Mouse (Mus musculus): ENCODE measurements at regions not wholly inside any gene's neighbourhood (a gene's known extent, or its start where the extent isn't known, plus 50 kb on each side); places are given as distances from the start of the nearest gene placed in this dataset.

DNA sequence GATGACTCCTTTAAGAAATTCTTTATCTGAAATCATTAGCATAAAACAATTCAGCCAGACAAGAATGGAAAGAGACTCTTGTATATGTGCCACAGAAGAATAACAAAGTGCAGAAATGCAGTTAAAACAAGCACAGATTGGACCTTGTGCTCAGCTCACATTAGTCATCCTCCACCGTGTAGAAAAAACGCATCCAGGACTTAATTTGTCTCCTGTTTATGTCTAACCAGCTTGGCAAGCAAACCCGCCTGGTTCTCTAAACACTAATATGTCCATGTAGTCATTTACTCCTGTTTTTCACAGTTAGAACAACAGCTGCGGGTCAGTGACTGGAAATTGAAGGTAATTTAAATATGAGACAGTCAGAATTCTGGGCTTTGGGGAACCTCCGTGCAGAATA lies 268.7 kb downstream of the Efnb2 start:
- no peaks in the 10 kb centered on the region for H3K27me3 ChIP-seq (ENCODE audit: control insufficient read depth, insufficient read depth, low read length)
- H3K4me2 ChIP-seq (replicated peaks; ENCODE audit: low read depth, low read length): no peak overlapping the region
- no peaks in the 10 kb centered on the region for H3K36me3 ChIP-seq (ENCODE audit: control insufficient read depth, insufficient read depth, low read length)
- no peaks in the 10 kb centered on the region for H3K9me3 ChIP-seq (ENCODE audit: control insufficient read depth, low read length)
- ATAC-seq (ENCODE audit: low FRiP score, low TSS enrichment): no peak
- WGBS: 56% methylated on average over 5 of the region's 5 CpGs
- H3K4me1 ChIP-seq (ENCODE audit: control insufficient read depth, insufficient read depth, low read length): no peaks in the 10 kb centered on the region
- H3K27ac ChIP-seq (ENCODE audit: low read depth, low read length): no peak overlapping the region
- H3K4me3 ChIP-seq (ENCODE audit: low read length): no peak overlapping the region
- H3K9ac ChIP-seq (ENCODE audit: low read depth, low read length): no peak overlapping the region

DNA sequence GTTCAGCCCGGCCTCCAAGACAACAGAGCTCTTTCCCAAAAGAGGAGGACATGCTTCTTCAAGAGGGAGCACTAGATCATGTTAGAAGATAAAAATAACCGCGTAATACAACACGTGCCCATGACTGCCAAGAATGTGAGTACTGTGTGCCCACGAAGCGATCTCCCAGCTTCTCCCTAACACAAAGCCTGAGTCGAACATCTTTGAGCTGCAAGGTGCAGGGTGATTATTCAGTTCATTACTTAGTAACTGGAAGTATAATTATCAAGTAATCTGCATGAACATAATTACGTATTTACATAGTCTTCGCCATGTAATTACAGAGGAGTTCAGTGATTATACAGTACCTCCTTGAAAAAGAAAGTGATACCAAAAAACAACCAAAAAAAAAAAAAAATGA lies 269.7 kb downstream of the Efnb2 start:
- Histone ChIP-seq H3K4me3 (ENCODE audit: low read length) (no peak overlapping the region), H3K36me3 (ENCODE audit: control insufficient read depth, insufficient read depth, low read length) (no peaks in the 10 kb centered on the region), H3K27me3 (ENCODE audit: control insufficient read depth, insufficient read depth, low read length) (no peaks in the 10 kb centered on the region), H3K27ac (ENCODE audit: low read depth, low read length) (no peak overlapping the region), H3K9ac (ENCODE audit: low read depth, low read length) (no peak overlapping the region), H3K4me2 (replicated peaks; ENCODE audit: low read depth, low read length) (no peak overlapping the region), H3K9me3 (ENCODE audit: control insufficient read depth, low read length) (no peaks in the 10 kb centered on the region), H3K4me1 (ENCODE audit: control insufficient read depth, insufficient read depth, low read length) (no peaks in the 10 kb centered on the region)
- WGBS: 87% methylated on average over 9 of the region's 9 CpGs
- ATAC-seq (ENCODE audit: low FRiP score, low TSS enrichment): no peak

DNA sequence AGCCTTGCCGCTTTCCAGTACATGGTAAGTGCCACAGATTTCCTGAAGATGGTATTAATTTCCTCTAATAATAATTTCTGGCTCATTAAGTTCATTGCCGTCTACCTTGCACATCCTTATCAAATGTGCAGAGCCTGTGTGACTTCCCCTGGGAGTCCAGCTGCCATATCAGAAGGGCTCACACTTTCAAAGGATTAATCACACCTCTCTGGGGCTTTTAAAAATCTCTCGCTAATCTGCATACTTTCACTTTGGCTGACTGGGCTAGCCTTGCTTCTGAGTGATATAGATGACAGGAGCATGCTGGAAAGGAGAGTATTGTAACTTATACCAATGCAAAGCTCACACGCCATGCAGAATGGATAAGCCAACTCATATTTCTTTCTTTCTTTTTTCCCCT lies 282.8 kb downstream of the Efnb2 start:
- Histone ChIP-seq H3K4me2 (replicated peaks; ENCODE audit: low read depth, low read length) (no peak overlapping the region), H3K9me3 (ENCODE audit: control insufficient read depth, low read length) (no peaks in the 10 kb centered on the region), H3K4me1 (ENCODE audit: control insufficient read depth, insufficient read depth, low read length) (no peaks in the 10 kb centered on the region), H3K4me3 (ENCODE audit: low read length) (no peak overlapping the region), H3K27me3 (ENCODE audit: control insufficient read depth, insufficient read depth, low read length) (no peaks in the 10 kb centered on the region), H3K27ac (ENCODE audit: low read depth, low read length) (no peak overlapping the region), H3K36me3 (ENCODE audit: control insufficient read depth, insufficient read depth, low read length) (no peaks in the 10 kb centered on the region), H3K9ac (ENCODE audit: low read depth, low read length) (no peak overlapping the region)
- ATAC-seq (ENCODE audit: low FRiP score, low TSS enrichment): no peak
- 61% methylated on average over 4 of the region's 4 CpGs for WGBS

DNA sequence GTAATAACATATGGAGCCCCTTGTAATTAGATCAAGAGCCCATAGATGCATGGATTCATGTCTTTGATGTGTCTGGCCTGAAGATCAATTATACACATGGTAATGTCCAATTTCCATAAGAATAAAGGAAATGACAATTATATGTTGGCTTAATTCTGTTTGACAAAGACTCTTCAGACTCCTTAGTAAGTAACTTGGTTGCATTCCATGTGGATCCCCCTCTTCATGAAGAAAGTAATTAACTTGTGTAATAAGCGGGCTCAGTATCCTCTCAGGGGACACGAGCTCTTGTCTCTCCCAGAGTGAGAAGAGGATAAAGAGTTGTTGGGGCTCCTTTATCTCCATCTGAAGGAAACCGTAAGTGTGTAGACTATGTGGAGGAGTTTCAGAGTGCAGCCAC lies 284.3 kb downstream of the Efnb2 start:
- no peaks in the 10 kb centered on the region for H3K27me3 ChIP-seq (ENCODE audit: control insufficient read depth, insufficient read depth, low read length)
- no peak overlapping the region for H3K4me2 ChIP-seq (replicated peaks; ENCODE audit: low read depth, low read length)
- H3K4me1 ChIP-seq (ENCODE audit: control insufficient read depth, insufficient read depth, low read length): no peaks in the 10 kb centered on the region
- WGBS: 90% methylated on average over 3 of the region's 3 CpGs
- H3K9me3 ChIP-seq (ENCODE audit: control insufficient read depth, low read length): no peaks in the 10 kb centered on the region
- no peak overlapping the region for H3K27ac ChIP-seq (ENCODE audit: low read depth, low read length)
- H3K4me3 ChIP-seq (ENCODE audit: low read length): no peak overlapping the region
- no peak overlapping the region for H3K9ac ChIP-seq (ENCODE audit: low read depth, low read length)
- ATAC-seq (ENCODE audit: low FRiP score, low TSS enrichment): no peak
- H3K36me3 ChIP-seq (ENCODE audit: control insufficient read depth, insufficient read depth, low read length): no peaks in the 10 kb centered on the region

DNA sequence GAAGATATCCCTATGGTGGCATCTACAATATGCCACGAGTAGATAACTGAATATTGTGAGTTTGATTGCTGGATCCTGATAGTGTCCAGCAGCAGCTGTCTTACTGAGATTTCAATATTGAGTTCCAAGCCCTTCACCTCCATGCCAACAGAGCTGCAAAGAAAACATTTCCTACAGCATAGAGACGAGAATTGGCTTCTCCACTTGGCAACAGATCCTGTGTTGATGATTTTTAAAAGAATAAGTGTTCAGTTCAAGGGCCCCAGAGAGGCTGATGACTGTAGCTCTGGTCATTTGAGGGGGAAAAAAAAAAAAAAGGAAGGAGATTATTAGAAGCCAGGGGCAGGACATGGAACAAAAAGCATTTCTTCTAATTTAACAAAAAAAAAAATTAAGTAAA lies 284.7 kb downstream of the Efnb2 start:
- no peak overlapping the region for H3K4me2 ChIP-seq (replicated peaks; ENCODE audit: low read depth, low read length)
- H3K4me1 ChIP-seq (ENCODE audit: control insufficient read depth, insufficient read depth, low read length): no peaks in the 10 kb centered on the region
- no peak for ATAC-seq (ENCODE audit: low FRiP score, low TSS enrichment)
- no peak overlapping the region for H3K9ac ChIP-seq (ENCODE audit: low read depth, low read length)
- H3K27ac ChIP-seq (ENCODE audit: low read depth, low read length): no peak overlapping the region
- WGBS: 75% methylated on average over 2 of the region's 2 CpGs
- H3K4me3 ChIP-seq (ENCODE audit: low read length): no peak overlapping the region
- H3K27me3 ChIP-seq (ENCODE audit: control insufficient read depth, insufficient read depth, low read length): no peaks in the 10 kb centered on the region
- H3K9me3 ChIP-seq (ENCODE audit: control insufficient read depth, low read length): no peaks in the 10 kb centered on the region
- no peaks in the 10 kb centered on the region for H3K36me3 ChIP-seq (ENCODE audit: control insufficient read depth, insufficient read depth, low read length)

DNA sequence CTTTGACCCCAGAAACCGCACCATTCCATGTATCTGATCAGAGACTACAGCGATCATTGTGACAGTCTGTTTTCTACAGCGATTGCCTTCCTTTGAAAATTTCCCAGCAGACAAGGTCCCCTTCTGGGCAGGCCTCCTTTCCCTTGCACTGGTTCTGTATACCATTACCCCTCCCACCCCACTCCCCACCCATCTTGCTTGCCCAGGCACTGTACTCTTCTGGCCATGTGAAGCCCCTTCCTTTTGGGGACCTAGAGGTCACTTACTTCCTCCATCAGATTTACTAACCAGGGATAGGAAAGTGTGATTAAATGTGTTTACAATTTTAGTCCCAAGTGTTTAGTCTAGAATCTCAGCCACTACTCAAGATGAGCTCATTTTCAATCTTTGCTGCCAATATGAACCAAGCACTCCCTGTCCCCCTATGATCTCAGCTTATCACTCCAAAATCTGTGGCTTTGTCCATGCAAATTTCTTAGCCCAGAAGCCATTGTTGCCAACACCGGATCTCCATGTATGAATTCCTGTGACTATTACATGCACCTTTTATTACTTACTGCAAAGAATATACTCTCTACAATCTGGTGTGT lies 293.7 kb downstream of the Efnb2 start:
- Histone ChIP-seq H3K27ac (ENCODE audit: low read depth, low read length) (no peak overlapping the region), H3K4me3 (ENCODE audit: low read length) (no peak overlapping the region), H3K9ac (ENCODE audit: low read depth, low read length) (no peak overlapping the region), H3K4me1 (ENCODE audit: control insufficient read depth, insufficient read depth, low read length) (no peaks in the 10 kb centered on the region), H3K36me3 (ENCODE audit: control insufficient read depth, insufficient read depth, low read length) (no peaks in the 10 kb centered on the region), H3K4me2 (replicated peaks; ENCODE audit: low read depth, low read length) (no peak overlapping the region), H3K9me3 (ENCODE audit: control insufficient read depth, low read length) (no peaks in the 10 kb centered on the region), H3K27me3 (ENCODE audit: control insufficient read depth, insufficient read depth, low read length) (no peaks in the 10 kb centered on the region)
- ATAC-seq (ENCODE audit: low FRiP score, low TSS enrichment): no peak
- WGBS: 94% methylated on average over 4 of the region's 4 CpGs

DNA sequence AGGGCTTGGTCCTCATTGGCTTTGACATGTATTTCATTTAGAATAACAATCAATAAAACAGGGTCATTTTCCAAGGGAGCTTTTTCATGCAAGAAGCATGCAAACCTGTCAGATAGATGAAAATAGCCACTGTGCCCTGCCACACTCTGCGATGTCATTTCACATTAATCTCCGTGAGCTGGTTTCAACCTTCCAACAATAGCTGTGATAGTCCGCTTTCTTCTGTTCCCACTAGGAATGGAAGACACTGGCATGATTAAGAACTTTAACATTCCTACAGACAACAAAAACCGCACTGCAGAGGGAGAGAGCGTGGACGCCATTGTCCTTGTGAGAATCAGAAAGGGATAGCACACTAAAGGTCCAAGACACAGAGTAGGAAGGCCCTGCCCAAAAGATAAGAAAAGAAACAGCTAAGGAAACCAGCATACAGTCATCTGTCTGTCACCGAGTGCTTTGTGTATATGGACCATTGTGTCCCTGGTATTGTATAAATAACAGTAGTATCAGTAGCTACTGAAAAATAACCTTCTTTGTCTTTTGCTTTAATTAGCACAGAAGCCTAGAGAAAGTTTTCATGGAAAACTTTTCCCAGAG lies 299.0 kb downstream of the Efnb2 start:
- WGBS: 79% methylated on average over 7 of the region's 7 CpGs
- Histone ChIP-seq H3K27ac (ENCODE audit: low read depth, low read length) (no peak overlapping the region), H3K4me2 (replicated peaks; ENCODE audit: low read depth, low read length) (no peak overlapping the region), H3K9me3 (ENCODE audit: control insufficient read depth, low read length) (no peaks in the 10 kb centered on the region), H3K4me1 (ENCODE audit: control insufficient read depth, insufficient read depth, low read length) (no peaks in the 10 kb centered on the region), H3K27me3 (ENCODE audit: control insufficient read depth, insufficient read depth, low read length) (no peaks in the 10 kb centered on the region), H3K36me3 (ENCODE audit: control insufficient read depth, insufficient read depth, low read length) (no peaks in the 10 kb centered on the region), H3K9ac (ENCODE audit: low read depth, low read length) (no peak overlapping the region), H3K4me3 (ENCODE audit: low read length) (no peak overlapping the region)
- no peak for ATAC-seq (ENCODE audit: low FRiP score, low TSS enrichment)

DNA sequence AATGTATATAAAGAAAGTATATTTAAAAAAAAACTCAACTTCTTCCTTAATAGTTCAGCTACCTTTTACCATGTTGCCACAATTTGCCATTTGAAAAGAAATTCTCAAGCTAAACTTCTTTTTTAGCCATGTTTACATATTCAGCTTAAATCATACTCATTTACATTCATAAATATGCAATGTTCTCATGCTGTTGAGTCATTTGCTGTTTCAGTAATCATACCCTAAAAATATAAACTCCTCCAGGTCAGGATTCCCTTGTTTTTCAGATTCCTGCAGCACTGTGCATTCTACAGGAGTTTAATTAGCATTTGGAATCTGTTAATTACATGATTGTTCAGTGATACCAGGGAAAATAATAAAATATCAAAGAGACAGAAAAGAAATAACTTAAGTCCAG lies 300.5 kb downstream of the Efnb2 start:
- ATAC-seq (ENCODE audit: low FRiP score, low TSS enrichment): no peak
- H3K27me3 ChIP-seq (ENCODE audit: control insufficient read depth, insufficient read depth, low read length): no peaks in the 10 kb centered on the region
- no peaks in the 10 kb centered on the region for H3K36me3 ChIP-seq (ENCODE audit: control insufficient read depth, insufficient read depth, low read length)
- H3K9ac ChIP-seq (ENCODE audit: low read depth, low read length): no peak overlapping the region
- H3K4me2 ChIP-seq (replicated peaks; ENCODE audit: low read depth, low read length): no peak overlapping the region
- no peak overlapping the region for H3K27ac ChIP-seq (ENCODE audit: low read depth, low read length)
- H3K4me1 ChIP-seq (ENCODE audit: control insufficient read depth, insufficient read depth, low read length): no peaks in the 10 kb centered on the region
- no peak overlapping the region for H3K4me3 ChIP-seq (ENCODE audit: low read length)
- H3K9me3 ChIP-seq (ENCODE audit: control insufficient read depth, low read length): no peaks in the 10 kb centered on the region

DNA sequence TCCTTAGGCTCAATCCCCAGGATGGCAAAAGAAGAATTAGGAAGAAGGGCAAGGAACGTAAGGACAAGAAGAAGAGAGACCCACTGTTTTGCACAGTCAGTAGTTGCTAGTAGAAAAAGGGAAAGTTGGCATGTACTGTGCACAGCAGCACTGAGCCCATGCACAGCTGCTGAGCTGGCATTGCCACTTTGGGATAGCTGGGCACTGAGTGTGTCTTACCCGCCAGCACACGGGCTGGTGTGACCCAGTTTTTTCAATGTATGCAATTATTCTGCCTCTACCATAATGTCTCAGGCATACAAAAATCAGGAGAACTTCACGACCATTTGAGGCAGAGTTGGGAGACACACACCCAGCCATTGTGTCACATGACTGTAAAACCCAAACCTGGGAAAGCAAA lies 306.1 kb downstream of the Efnb2 start:
- Histone ChIP-seq H3K9ac (ENCODE audit: low read depth, low read length) (no peak overlapping the region), H3K4me3 (ENCODE audit: low read length) (no peak overlapping the region), H3K9me3 (ENCODE audit: control insufficient read depth, low read length) (no peaks in the 10 kb centered on the region), H3K4me2 (replicated peaks; ENCODE audit: low read depth, low read length) (no peak overlapping the region), H3K27ac (ENCODE audit: low read depth, low read length) (no peak overlapping the region), H3K36me3 (ENCODE audit: control insufficient read depth, insufficient read depth, low read length) (no peaks in the 10 kb centered on the region), H3K4me1 (ENCODE audit: control insufficient read depth, insufficient read depth, low read length) (no peaks in the 10 kb centered on the region), H3K27me3 (ENCODE audit: control insufficient read depth, insufficient read depth, low read length) (no peaks in the 10 kb centered on the region)
- 94% methylated on average over 4 of the region's 4 CpGs for WGBS
- no peak for ATAC-seq (ENCODE audit: low FRiP score, low TSS enrichment)

Measured in kidney, embryonic 14.5 days (tissue).